Mouse (Mus musculus) lung, adult 2 months (tissue): ENCODE measurements around the gene Faap20.

Experiments used
- CTCF ChIP-seq: fragments of 200-500 bp; IDR thresholded peaks from 2 replicates; pipeline ENCODE4 v1.5.1; 2011; ENCODE audit warnings: mild to moderate bottlenecking, low read length, control low read depth; ENCODE audit not compliant: insufficient read depth
- POLR2A ChIP-seq: fragments of 200-500 bp; IDR thresholded peaks from 2 replicates; pipeline ENCODE4 v1.6.1; 2011; ENCODE audit warnings: low read depth, mild to moderate bottlenecking, control low read depth, low read length, borderline replicate concordance; ENCODE audit errors: extremely low read depth

DNA sequence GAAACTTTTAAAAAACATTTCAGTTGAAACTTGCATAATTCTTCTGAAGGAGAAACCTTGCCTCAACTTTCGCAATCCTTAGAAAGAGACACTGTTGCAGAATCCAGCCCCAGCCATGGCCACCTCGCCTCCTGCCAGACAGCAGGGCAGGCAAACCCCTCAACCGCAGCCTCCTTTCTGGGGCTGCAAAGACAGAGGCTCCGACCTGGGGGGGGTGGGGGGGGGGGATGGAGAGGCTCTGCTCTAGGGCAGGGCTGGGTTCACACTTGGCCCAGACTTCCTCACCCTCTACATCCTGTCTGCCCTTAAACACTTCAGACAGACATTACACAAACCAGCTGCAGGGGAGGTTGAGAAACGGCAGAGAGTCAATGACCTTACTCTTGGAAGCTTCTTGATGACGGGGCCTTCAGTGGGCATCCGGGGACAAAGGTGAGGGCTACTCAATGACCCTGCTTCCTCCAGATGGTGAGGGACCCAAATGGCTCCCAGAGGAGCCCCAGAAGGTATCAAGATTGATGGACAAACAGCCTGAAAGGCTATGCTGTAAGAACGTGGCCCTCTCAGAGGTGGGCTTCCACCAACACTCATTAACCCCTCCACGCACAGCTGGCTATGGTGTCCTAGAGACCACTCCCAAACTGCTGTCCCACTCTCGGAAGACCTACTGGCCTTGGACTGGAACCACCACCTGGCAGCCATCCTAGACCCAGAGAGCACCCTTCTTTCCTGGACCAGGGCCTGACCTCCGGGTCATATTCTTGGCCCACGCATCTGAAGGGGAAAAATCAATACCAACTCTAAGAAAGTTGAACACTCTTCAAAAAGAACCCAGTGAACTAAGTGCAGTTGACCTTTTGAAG lies 32.1 kb upstream of the Faap20 start:
- TF ChIP-seq CTCF (no peak), POLR2A (no peak)
